Mouse (Mus musculus): Measurements from ENCODE around the gene Psma7. TPM values are rescaled to one million over a fixed set of nuclear protein-coding genes. Genes with fewer than 3 reads are reported as not detected.

Psma7 gene
- polyA plus RNA-seq, 1 experiment from 2014 or later = 615 TPM

- no peak for ATAC-seq (replicated peaks; ENCODE audit: low FRiP score)
- Histone ChIP-seq H3K4me2 (no peak overlapping the region), H3K27me3 (peaks cover 44% of the 10 kb centered on the region), H3K4me1 (peaks cover 32% of the 10 kb centered on the region), H3K4me3 (replicated peaks) (no peak overlapping the region), H3K9me3 (replicated peaks) (no peaks in the 10 kb centered on the region), H3K27ac (no peak overlapping the region), H3K36me3 (no peaks in the 10 kb centered on the region), H3K9ac (no peak overlapping the region)
- WGBS = 84% methylated on average over 7 of the region's 7 CpGs
Measured at GRCm38 (mm10) chr2:180020091-180020661, 22.1 kb downstream of the Psma7 start.

- H3K9me3 ChIP-seq (replicated peaks) = no peaks in the 10 kb centered on the region
- no peak for ATAC-seq (replicated peaks; ENCODE audit: low FRiP score)
Measured at GRCm38 (mm10) chr2:180018573-180018972, 23.7 kb downstream of the Psma7 start.

GRCm38 (mm10) chr2:180017632-180018031, 24.6 kb downstream of the Psma7 start:
- Histone ChIP-seq H3K9ac (no peak overlapping the region), H3K27me3 (peaks cover 34% of the 10 kb centered on the region), H3K4me3 (replicated peaks) (no peak overlapping the region), H3K36me3 (no peaks in the 10 kb centered on the region), H3K9me3 (replicated peaks) (no peaks in the 10 kb centered on the region), H3K27ac (0 out of 2 replicates have a peak overlapping the region, but pooled peaks have one; percentile 48), H3K4me2 (no peak overlapping the region), H3K4me1 (peaks cover 32% of the 10 kb centered on the region)
- 53% methylated on average over 4 of the region's 4 CpGs for WGBS
- ATAC-seq (replicated peaks; ENCODE audit: low FRiP score) = no peak

More at GRCm38 (mm10) chr2:180018573-180018972, 23.7 kb downstream of the Psma7 start:
- H3K27me3 ChIP-seq = peaks cover 44% of the 10 kb centered on the region
- no peaks in the 10 kb centered on the region for H3K36me3 ChIP-seq
- 30% methylated on average over 9 of the region's 9 CpGs for WGBS
- H3K9ac ChIP-seq = no peak overlapping the region
- H3K4me1 ChIP-seq = peaks cover 32% of the 10 kb centered on the region
- H3K4me2 ChIP-seq = no peak overlapping the region
- no peak overlapping the region for H3K27ac ChIP-seq
- H3K4me3 ChIP-seq (replicated peaks) = no peak overlapping the region

GRCm38 (mm10) chr2:180013686-180014085, 28.5 kb downstream of the Psma7 start:
- H3K27me3 ChIP-seq = peaks cover 6% of the 10 kb centered on the region; the same call in 1 of the 2 replicates
- no peak overlapping the region for H3K9ac ChIP-seq
- 72% methylated on average over 7 of the region's 7 CpGs for WGBS
- peaks cover 27% of the 10 kb centered on the region for H3K4me1 ChIP-seq
- no peak for ATAC-seq (replicated peaks; ENCODE audit: low FRiP score)
- H3K27ac ChIP-seq = no peak overlapping the region
- no peaks in the 10 kb centered on the region for H3K36me3 ChIP-seq
- no peaks in the 10 kb centered on the region for H3K9me3 ChIP-seq (replicated peaks)
- no peak overlapping the region for H3K4me2 ChIP-seq
- no peak overlapping the region for H3K4me3 ChIP-seq (replicated peaks)

GRCm38 (mm10) chr2:180011370-180011769, 30.9 kb downstream of the Psma7 start:
- Histone ChIP-seq H3K4me1 (peaks cover 5% of the 10 kb centered on the region; the same call in 1 of the 2 replicates), H3K9me3 (replicated peaks) (no peaks in the 10 kb centered on the region), H3K4me2 (no peak overlapping the region), H3K9ac (no peak overlapping the region), H3K27me3 (no peaks in the 10 kb centered on the region), H3K36me3 (no peaks in the 10 kb centered on the region), H3K27ac (no peak overlapping the region), H3K4me3 (replicated peaks) (no peak overlapping the region)
- 84% methylated on average over 6 of the region's 6 CpGs for WGBS
- ATAC-seq (replicated peaks; ENCODE audit: low FRiP score) = no peak

GRCm38 (mm10) chr2:180010686-180011085, 31.5 kb downstream of the Psma7 start:
- Histone ChIP-seq H3K4me1 (peaks cover 5% of the 10 kb centered on the region; the same call in 1 of the 2 replicates), H3K27ac (no peak overlapping the region), H3K27me3 (no peaks in the 10 kb centered on the region), H3K4me2 (no peak overlapping the region), H3K9me3 (replicated peaks) (no peaks in the 10 kb centered on the region), H3K36me3 (no peaks in the 10 kb centered on the region), H3K9ac (no peak overlapping the region), H3K4me3 (replicated peaks) (no peak overlapping the region)
- ATAC-seq (replicated peaks; ENCODE audit: low FRiP score) = no peak
- WGBS = 91% methylated on average over 7 of the region's 7 CpGs

GRCm38 (mm10) chr2:180006352-180007017, 35.7 kb downstream of the Psma7 start:
- H3K27ac ChIP-seq = no peak overlapping the region
- H3K36me3 ChIP-seq = no peaks in the 10 kb centered on the region
- H3K4me3 ChIP-seq (replicated peaks) = no peak overlapping the region
- no peak for ATAC-seq (replicated peaks; ENCODE audit: low FRiP score)
- 51% methylated on average over 9 of the region's 9 CpGs for WGBS
- H3K9me3 ChIP-seq (replicated peaks) = no peaks in the 10 kb centered on the region
- H3K4me1 ChIP-seq = no peaks in the 10 kb centered on the region
- H3K9ac ChIP-seq = no peak overlapping the region
- no peak overlapping the region for H3K4me2 ChIP-seq
- no peaks in the 10 kb centered on the region for H3K27me3 ChIP-seq

- Histone ChIP-seq H3K36me3 (no peaks in the 10 kb centered on the region), H3K9ac (no peak overlapping the region), H3K4me2 (no peak overlapping the region), H3K9me3 (replicated peaks) (no peaks in the 10 kb centered on the region), H3K4me1 (no peaks in the 10 kb centered on the region), H3K4me3 (replicated peaks) (no peak overlapping the region), H3K27me3 (no peaks in the 10 kb centered on the region), H3K27ac (no peak overlapping the region)
- ATAC-seq (replicated peaks; ENCODE audit: low FRiP score) = no peak
- 64% methylated on average over 5 of the region's 5 CpGs for WGBS
Measured at GRCm38 (mm10) chr2:180005656-180006351, 36.4 kb downstream of the Psma7 start.

- no peaks in the 10 kb centered on the region for H3K9me3 ChIP-seq (replicated peaks)
Measured at GRCm38 (mm10) chr2:180001635-180002034, 40.6 kb downstream of the Psma7 start.

GRCm38 (mm10) chr2:179998431-179998830, 43.8 kb downstream of the Psma7 start:
- H3K4me2 ChIP-seq = no peak overlapping the region
- no peak for ATAC-seq (replicated peaks; ENCODE audit: low FRiP score)
- 70% methylated on average over 4 of the region's 4 CpGs for WGBS

More at GRCm38 (mm10) chr2:180001635-180002034, 40.6 kb downstream of the Psma7 start:
- Histone ChIP-seq H3K27ac (no peak overlapping the region), H3K27me3 (no peaks in the 10 kb centered on the region), H3K4me3 (replicated peaks) (no peak overlapping the region), H3K36me3 (no peaks in the 10 kb centered on the region), H3K4me1 (no peaks in the 10 kb centered on the region), H3K9ac (no peak overlapping the region), H3K4me2 (no peak overlapping the region)
- WGBS = 91% methylated on average over 9 of the region's 9 CpGs
- no peak for ATAC-seq (replicated peaks; ENCODE audit: low FRiP score)

GRCm38 (mm10) chr2:179993071-179993470, 49.2 kb downstream of the Psma7 start:
- Histone ChIP-seq H3K4me2 (no peak overlapping the region), H3K4me1 (no peaks in the 10 kb centered on the region), H3K9me3 (replicated peaks) (no peaks in the 10 kb centered on the region), H3K4me3 (replicated peaks) (no peak overlapping the region), H3K36me3 (no peaks in the 10 kb centered on the region), H3K9ac (no peak overlapping the region), H3K27ac (no peak overlapping the region), H3K27me3 (no peaks in the 10 kb centered on the region)
- no peak for ATAC-seq (replicated peaks; ENCODE audit: low FRiP score)
- 82% methylated on average over 5 of the region's 5 CpGs for WGBS

More at GRCm38 (mm10) chr2:179998431-179998830, 43.8 kb downstream of the Psma7 start:
- Histone ChIP-seq H3K4me3 (replicated peaks) (no peak overlapping the region), H3K4me1 (no peaks in the 10 kb centered on the region), H3K36me3 (no peaks in the 10 kb centered on the region), H3K9me3 (replicated peaks) (no peaks in the 10 kb centered on the region), H3K27me3 (no peaks in the 10 kb centered on the region), H3K27ac (no peak overlapping the region), H3K9ac (no peak overlapping the region)

- H3K4me2 ChIP-seq = no peak overlapping the region
- no peak overlapping the region for H3K27ac ChIP-seq
- no peaks in the 10 kb centered on the region for H3K9me3 ChIP-seq (replicated peaks)
- no peak overlapping the region for H3K9ac ChIP-seq
- H3K4me1 ChIP-seq = no peaks in the 10 kb centered on the region
- 35% methylated on average over 1 of the region's 1 CpGs for WGBS
- no peak for ATAC-seq (replicated peaks; ENCODE audit: low FRiP score)
- no peak overlapping the region for H3K4me3 ChIP-seq (replicated peaks)
- H3K36me3 ChIP-seq = no peaks in the 10 kb centered on the region
- H3K27me3 ChIP-seq = no peaks in the 10 kb centered on the region
Measured at GRCm38 (mm10) chr2:179989098-179989497, 53.1 kb downstream of the Psma7 start.

Measured in kidney, embryonic 15.5 days (tissue).